Mouse (Mus musculus): ENCODE measurements at regions not wholly inside any gene's neighbourhood (a gene's known extent, or its start where the extent isn't known, plus 50 kb on each side); places are given as distances from the start of the nearest gene placed in this dataset.

GRCm38 (mm10) chr13:48717036-48717435 is 54.2 kb downstream of the Barx1 start:
- no peak for DNase-seq (ENCODE audit: low spot score in 2 of 2)

- DNase-seq (ENCODE audit: low spot score in 2 of 2) = no peak
Observed at GRCm38 (mm10) chr13:48717451-48717850, 54.7 kb downstream of the Barx1 start.

DNA sequence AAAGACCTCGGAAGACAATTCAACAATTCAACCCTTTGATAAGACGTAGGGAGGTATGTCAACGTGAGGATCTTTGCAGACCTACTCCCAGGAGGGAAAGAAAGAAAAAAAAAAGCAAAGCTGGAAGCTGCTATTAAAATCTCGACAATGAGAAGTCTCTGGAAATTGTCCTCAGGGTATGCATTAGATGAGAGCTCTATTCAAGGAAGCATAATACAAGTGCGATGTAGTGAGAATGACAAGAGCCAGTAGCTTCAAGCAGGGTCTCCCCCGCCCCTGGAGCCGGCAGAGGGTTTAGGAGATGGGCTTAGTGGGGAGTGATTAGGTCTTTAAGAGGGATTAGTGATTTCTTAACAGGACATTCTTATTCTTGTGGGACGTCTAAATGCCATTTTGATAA is 60.9 kb downstream of the Barx1 start:
- no peak for DNase-seq (ENCODE audit: low spot score in 2 of 2)

DNA sequence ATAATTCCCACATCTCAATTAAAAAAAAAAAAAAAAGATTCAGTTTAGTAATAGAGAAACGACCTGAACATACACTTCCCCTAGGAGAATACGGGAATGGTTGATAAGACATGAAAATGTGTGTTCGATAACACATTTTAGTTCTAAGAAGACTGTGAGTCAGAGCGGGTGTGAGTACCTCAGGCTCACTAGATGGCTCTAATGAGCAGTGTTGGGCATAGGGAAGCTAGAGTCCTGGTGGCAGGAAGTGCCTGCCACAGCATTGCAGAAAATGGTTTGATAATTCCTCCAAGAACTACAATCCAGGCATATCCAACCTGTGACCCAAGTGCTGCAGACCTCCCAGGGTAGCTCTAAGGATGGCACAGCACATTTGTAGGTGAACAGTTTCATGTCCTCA is 63.6 kb downstream of the Barx1 start:
- DNase-seq (ENCODE audit: low spot score in 2 of 2) = no peak

- DNase-seq (ENCODE audit: low spot score in 2 of 2) = no peak
Observed at GRCm38 (mm10) chr13:48731046-48731996, 68.5 kb downstream of the Barx1 start.

GRCm38 (mm10) chr13:48732168-48732841 is 69.5 kb downstream of the Barx1 start:
- DNase-seq (ENCODE audit: low spot score in 2 of 2) = peak in 1 of 2 experiments; percentile 5

GRCm38 (mm10) chr13:48734985-48735384 is 72.2 kb downstream of the Barx1 start:
- DNase-seq (ENCODE audit: low spot score in 2 of 2) = no peak

DNA sequence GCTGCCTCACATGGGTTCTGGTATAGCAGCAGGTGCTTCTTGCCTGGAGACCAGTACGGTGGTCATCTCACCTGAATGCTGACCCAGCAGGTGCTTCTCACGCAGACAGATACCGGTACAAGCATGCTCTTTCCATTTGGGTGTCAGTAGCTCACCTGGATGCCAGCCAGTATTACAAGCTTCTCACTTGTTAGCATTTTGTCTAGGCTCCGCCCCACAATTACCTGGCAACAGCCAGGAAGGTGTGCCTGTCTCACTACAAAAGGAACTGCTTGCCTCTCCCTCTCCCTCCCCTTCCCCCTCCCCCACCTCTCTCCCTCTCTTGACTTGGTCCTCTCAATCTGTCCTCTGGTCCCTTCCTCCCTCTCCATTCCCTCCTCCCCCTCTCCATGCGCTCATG is 82.8 kb downstream of the Barx1 start:
- DNase-seq (ENCODE audit: low spot score in 2 of 2) = no peak

DNA sequence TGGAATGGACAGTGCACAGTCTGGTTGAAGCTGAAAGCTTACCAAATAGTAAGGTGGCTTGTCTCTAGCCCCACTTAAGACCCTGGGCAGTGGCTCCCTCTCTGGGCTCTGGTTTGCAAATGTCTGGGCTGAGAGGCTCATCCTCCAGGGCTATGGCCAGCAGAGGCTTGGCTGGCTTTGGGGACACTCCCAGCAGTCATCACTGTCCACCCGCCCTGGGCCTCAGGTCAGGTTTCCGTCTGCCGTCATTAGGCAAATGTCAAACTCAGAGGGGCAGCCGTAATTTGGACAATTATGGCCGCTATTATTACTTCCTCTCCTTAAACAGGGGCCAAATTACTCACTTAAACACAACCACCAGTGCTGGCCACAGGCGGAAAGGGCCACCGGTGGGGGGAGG is 83.5 kb downstream of the Barx1 start:
- no peak for DNase-seq (ENCODE audit: low spot score in 2 of 2)
